Mouse (Mus musculus) liver, adult 2 months (tissue): ENCODE results near the gene Frat2. TPM values are rescaled to one million over a fixed set of nuclear protein-coding genes. Genes with fewer than 3 reads are reported as not detected.

Experiments
- DNase-seq: peaks from one replicate; pipeline ENCODE4 v3.0.0-alpha.2; 2011; ENCODE audit warnings: low read depth, low spot score; ENCODE audit errors: extremely low read depth
- H3K27ac ChIP-seq: fragments of 200-500 bp; replicated peaks from 2 replicates; pipeline ENCODE4 v1.5.1; 2012; ENCODE audit warnings: low read depth, mild to moderate bottlenecking, control low read depth, inconsistent platforms, low read length; ENCODE audit not compliant: insufficient read depth
- H3K27me3 ChIP-seq: fragments of 200-500 bp; 2 replicates; pipeline ENCODE4 v1.6.1; 2012; ENCODE audit warnings: mild to moderate bottlenecking, moderate library complexity, low read length, inconsistent platforms; ENCODE audit not compliant: control insufficient read depth, insufficient read depth
- H3K36me3 ChIP-seq: fragments of 200-500 bp; 2 replicates; pipeline ENCODE4 v1.6.1; 2012; ENCODE audit warnings: low read length, inconsistent platforms; ENCODE audit not compliant: control insufficient read depth, insufficient read depth
- H3K4me1 ChIP-seq: fragments of 200-500 bp; 2 replicates; pipeline ENCODE4 v1.6.1; 2011; ENCODE audit warnings: low read length; ENCODE audit not compliant: control insufficient read depth, insufficient read depth
- H3K4me3 ChIP-seq: fragments of 200-500 bp; 2 replicates; pipeline ENCODE4 v1.5.1; 2011; ENCODE audit warnings: low read depth, mild to moderate bottlenecking, control low read depth, low read length, moderate library complexity; ENCODE audit not compliant: insufficient read depth
- H3K79me2 ChIP-seq: fragments of 200-500 bp; 2 replicates; pipeline ENCODE4 v1.6.1; 2012; ENCODE audit warnings: inconsistent platforms, mild to moderate bottlenecking, low read length, moderate library complexity; ENCODE audit not compliant: control insufficient read depth, insufficient read depth
- H3K9ac ChIP-seq: fragments of 200-500 bp; 2 replicates; pipeline ENCODE4 v1.6.1; 2012; ENCODE audit warnings: low read depth, mild to moderate bottlenecking, control low read depth, inconsistent platforms, low read length
- CTCF ChIP-seq: fragments of 200-500 bp; IDR thresholded peaks from 2 replicates; pipeline ENCODE4 v1.5.1; 2011; ENCODE audit warnings: low read depth, low read length, control low read depth
- POLR2A ChIP-seq: fragments of 200-500 bp; IDR thresholded peaks from 2 replicates; pipeline ENCODE4 v1.6.1; 2011; ENCODE audit warnings: low read length, control low read depth; ENCODE audit not compliant: insufficient read depth; ENCODE audit errors: extremely low read depth
- WGBS: fragments of 180-500 bp; shearing (Covaris S2); methylation state at CpG from one replicate; pipeline ENCODE4 v1.1.7; 2018; 5-methylcytosine and 5-hydroxymethylcytosine counted together
- polyA plus RNA-seq: library from polyadenylated mRNA; depleted of rRNA; stranded (reverse); fragments of >200 nt; gene quantifications from 2 replicates; pipeline ENCODE4 v1.2.3, GENCODE M21; 2012
- total RNA-seq: library from RNA; depleted of rRNA; stranded (reverse); fragments of >200 nt; gene quantifications from 2 replicates; pipeline ENCODE4 v1.2.3, GENCODE M21; 2014

The Frat2 gene
- total and polyA plus RNA-seq, 2 experiments: 1.3 to 2.2 TPM

GRCm38 (mm10) chr19:41847091-41847581, 796 bp downstream of the Frat2 start:
- peak overlapping the region; percentile 72 for H3K4me3 ChIP-seq
- H3K27ac ChIP-seq: peak overlapping the region; percentile 9; the same call in 1 of the 2 replicates
- DNase-seq: peak; percentile 19
- H3K79me2 ChIP-seq: no peaks in the 10 kb centered on the region; the same call in 1 of the 2 replicates
- 1% methylated on average over 64 of the region's 64 CpGs for WGBS
- TF ChIP-seq CTCF: no peak
- no peak for TF ChIP-seq POLR2A
- H3K27me3 ChIP-seq: no peaks in the 10 kb centered on the region
- no peaks in the 10 kb centered on the region for H3K36me3 ChIP-seq
- peak overlapping the region; percentile 88 for H3K9ac ChIP-seq
- peaks cover 3% of the 10 kb centered on the region for H3K4me1 ChIP-seq

GRCm38 (mm10) chr19:41846366-41847090, 1.4 kb downstream of the Frat2 start:
- no peak overlapping the region for H3K27ac ChIP-seq

GRCm38 (mm10) chr19:41844345-41844744, 3.6 kb downstream of the Frat2 start:
- WGBS: 90% methylated on average over 6 of the region's 6 CpGs
- no peak overlapping the region for H3K9ac ChIP-seq

More at GRCm38 (mm10) chr19:41846366-41847090, 1.4 kb downstream of the Frat2 start:
- peak; percentile 34 for DNase-seq
- WGBS: 8% methylated on average over 21 of the region's 21 CpGs
- peak; percentile 61 for TF ChIP-seq CTCF
- TF ChIP-seq POLR2A: no peak
- H3K4me1 ChIP-seq: peaks cover 3% of the 10 kb centered on the region
- H3K4me3 ChIP-seq: peak overlapping the region; percentile 72
- peak overlapping the region; percentile 88 for H3K9ac ChIP-seq
- no peaks in the 10 kb centered on the region for H3K27me3 ChIP-seq
- no peaks in the 10 kb centered on the region; the same call in 1 of the 2 replicates for H3K79me2 ChIP-seq
- H3K36me3 ChIP-seq: no peaks in the 10 kb centered on the region

GRCm38 (mm10) chr19:41842706-41843105, 5.2 kb downstream of the Frat2 start:
- Histone ChIP-seq H3K36me3 (no peaks in the 10 kb centered on the region), H3K27me3 (no peaks in the 10 kb centered on the region), H3K9ac (no peak overlapping the region), H3K79me2 (no peaks in the 10 kb centered on the region; the same call in 1 of the 2 replicates), H3K4me1 (peaks cover 9% of the 10 kb centered on the region), H3K27ac (no peak overlapping the region), H3K4me3 (no peak overlapping the region)
- TF ChIP-seq CTCF (no peak), POLR2A (no peak)
- WGBS: 86% methylated on average over 4 of the region's 4 CpGs
- DNase-seq: no peak

More at GRCm38 (mm10) chr19:41844345-41844744, 3.6 kb downstream of the Frat2 start:
- no peaks in the 10 kb centered on the region for H3K27me3 ChIP-seq
- no peak overlapping the region for H3K4me3 ChIP-seq
- peak; percentile 10; the same call in 1 of the 2 replicates for TF ChIP-seq CTCF
- TF ChIP-seq POLR2A: no peak
- H3K79me2 ChIP-seq: no peaks in the 10 kb centered on the region; the same call in 1 of the 2 replicates
- no peaks in the 10 kb centered on the region for H3K36me3 ChIP-seq
- H3K4me1 ChIP-seq: peaks cover 3% of the 10 kb centered on the region
- no peak for DNase-seq
- no peak overlapping the region for H3K27ac ChIP-seq

DNA sequence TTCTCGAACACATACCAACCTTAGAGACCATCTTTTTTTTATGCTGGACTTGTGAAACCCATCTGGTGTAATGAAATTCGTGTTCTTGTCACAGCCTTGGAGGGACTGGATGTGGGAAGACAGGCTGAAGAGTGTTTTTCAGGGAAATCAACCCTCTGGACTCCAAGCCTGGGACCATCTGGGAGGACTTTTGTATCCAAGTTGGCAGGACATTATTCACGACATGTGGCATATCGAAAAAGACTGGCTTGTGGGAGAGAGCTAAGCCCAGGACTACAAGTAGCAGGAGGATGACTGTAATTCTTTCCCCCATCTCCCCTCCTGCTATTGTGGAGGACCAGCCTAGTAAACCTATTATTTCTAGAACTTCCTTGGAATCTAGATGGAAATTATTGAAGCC, 5.7 kb downstream of the Frat2 start:
- WGBS: 97% methylated on average over 4 of the region's 4 CpGs
- no peaks in the 10 kb centered on the region for H3K27me3 ChIP-seq
- H3K27ac ChIP-seq: no peak overlapping the region
- no peaks in the 10 kb centered on the region; the same call in 1 of the 2 replicates for H3K79me2 ChIP-seq
- H3K4me3 ChIP-seq: no peak overlapping the region
- DNase-seq: no peak
- H3K4me1 ChIP-seq: peaks cover 14% of the 10 kb centered on the region
- TF ChIP-seq POLR2A: no peak
- TF ChIP-seq CTCF: no peak
- H3K9ac ChIP-seq: no peak overlapping the region
- no peaks in the 10 kb centered on the region for H3K36me3 ChIP-seq

- no peak for DNase-seq
- peaks cover 14% of the 10 kb centered on the region for H3K4me1 ChIP-seq
- H3K27ac ChIP-seq: no peak overlapping the region
- no peaks in the 10 kb centered on the region; the same call in 1 of the 2 replicates for H3K79me2 ChIP-seq
- H3K4me3 ChIP-seq: no peak overlapping the region
- no peaks in the 10 kb centered on the region for H3K36me3 ChIP-seq
- WGBS: 76% methylated on average over 7 of the region's 7 CpGs
- no peak for TF ChIP-seq CTCF
- TF ChIP-seq POLR2A: no peak
- H3K27me3 ChIP-seq: no peaks in the 10 kb centered on the region
- no peak overlapping the region for H3K9ac ChIP-seq
Observed at GRCm38 (mm10) chr19:41841105-41841750, 6.7 kb downstream of the Frat2 start.
